Mouse (Mus musculus) forebrain, embryonic 16.5 days (tissue): ENCODE data around the gene Creb3. TPM values are rescaled to one million over a fixed set of nuclear protein-coding genes. Genes with fewer than 3 reads are reported as not detected.
A peak's percentile ranks its signal among the peaks of the same experiment; 100 is the strongest.
"Not testable (repeated sequence)": the region's sequence is repeated elsewhere in the genome, so short reads cannot be mapped to it uniquely, and the experiment has no call there.

Experiments
- ATAC-seq: fragments of 200-750 bp; cut with Nextera tagmentation; 2 replicates; pipeline ENCODE4 v1.8.0; 2017; ENCODE audit warnings: mild to moderate bottlenecking, moderate library complexity
- H3K27ac ChIP-seq: fragments of 300-500 bp; sonication (generic); 2 replicates; pipeline ENCODE4 v1.5.1; 2014; ENCODE audit warnings: low read length, control low read depth
- H3K27me3 ChIP-seq: fragments of 300-500 bp; sonication (generic); replicated peaks from 2 replicates; pipeline ENCODE4 v1.6.1; 2014; ENCODE audit warnings: low read length; ENCODE audit not compliant: control insufficient read depth, insufficient read depth
- H3K36me3 ChIP-seq: fragments of 300-500 bp; sonication (generic); 2 replicates; pipeline ENCODE4 v1.6.1; 2014; ENCODE audit not compliant: control insufficient read depth, insufficient read depth
- H3K4me1 ChIP-seq: fragments of 300-500 bp; sonication (generic); replicated peaks from 2 replicates; pipeline ENCODE4 v1.6.1; 2014; ENCODE audit warnings: low read length; ENCODE audit not compliant: control insufficient read depth, insufficient read depth
- H3K4me2 ChIP-seq: fragments of 300-500 bp; sonication (generic); 2 replicates; pipeline ENCODE4 v1.6.1; 2014; ENCODE audit warnings: mild to moderate bottlenecking, low read length, control low read depth
- H3K4me3 ChIP-seq: fragments of 300-500 bp; sonication (generic); replicated peaks from 2 replicates; pipeline ENCODE4 v1.5.1; 2014; ENCODE audit warnings: mild to moderate bottlenecking, low read length, control low read depth
- H3K9ac ChIP-seq: fragments of 300-500 bp; sonication (generic); replicated peaks from 2 replicates; pipeline ENCODE4 v1.6.1; 2014; ENCODE audit warnings: low read depth, low read length, control low read depth
- H3K9me3 ChIP-seq: fragments of 300-500 bp; sonication (generic); 2 replicates; pipeline ENCODE4 v1.6.1; 2016; ENCODE audit warnings: low read length; ENCODE audit not compliant: control insufficient read depth
- WGBS: fragments of 180-500 bp; shearing (Covaris S2); extraction: QIAGEN DNeasy Blood & Tissue Kit; methylation state at CpG from one replicate; pipeline ENCODE4 v1.1.7; 2014; 5-methylcytosine and 5-hydroxymethylcytosine counted together
- polyA plus RNA-seq: library from polyadenylated mRNA; unstranded; fragments of >200 nt; fragmentation: Nextera tagmentation; extraction: Ambion mirVana; gene quantifications from 2 replicates; pipeline ENCODE4 v1.2.1, GENCODE M21; 2015

Gene Creb3
- polyA plus RNA-seq, 1 experiment from 2014 or later, result 91.1 TPM

DNA sequence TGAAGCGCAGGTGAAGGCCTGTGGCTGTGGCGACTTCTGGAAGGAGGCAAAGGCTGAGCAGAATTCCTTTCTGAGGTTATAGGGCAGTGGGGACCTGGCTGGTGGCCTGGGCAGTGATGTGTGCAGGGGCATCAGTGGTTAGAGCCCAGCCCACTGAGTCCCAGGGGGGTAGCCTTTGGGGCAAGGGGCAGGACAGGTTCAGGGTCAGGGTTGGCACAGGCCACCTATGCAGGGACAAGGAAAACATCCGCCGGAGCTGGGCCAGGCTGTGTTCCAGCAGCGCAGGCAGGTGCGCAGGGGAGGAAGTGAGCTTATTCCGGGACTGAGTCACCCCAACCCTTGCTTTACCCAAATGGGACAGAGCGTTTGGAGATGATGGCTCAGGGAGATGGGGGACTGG is 24.3 kb downstream of the Creb3 start:
- no peaks in the 10 kb centered on the region for H3K9me3 ChIP-seq
- peak; percentile 47 for ATAC-seq

DNA sequence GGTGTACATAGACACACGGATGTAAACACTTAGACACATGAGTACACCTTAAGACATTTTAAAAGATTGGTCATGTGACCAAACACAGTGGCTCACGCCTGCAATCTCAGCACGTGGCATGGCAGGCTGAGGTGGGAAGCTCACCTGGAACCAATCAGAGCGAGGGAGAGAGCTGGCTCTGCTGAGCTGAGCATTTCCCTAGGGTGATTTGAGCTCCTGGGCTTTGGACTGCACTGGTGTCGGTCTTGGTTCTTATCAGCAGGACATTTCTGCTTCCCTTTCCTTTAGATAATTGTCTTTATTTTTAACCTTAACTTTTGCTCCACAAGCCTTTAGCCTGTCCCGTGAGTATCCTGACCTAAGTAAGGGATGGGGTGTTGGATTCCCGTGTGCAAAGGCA is 25.5 kb downstream of the Creb3 start:
- Histone ChIP-seq H3K9me3 (no peaks in the 10 kb centered on the region), H3K4me1 (no peaks in the 10 kb centered on the region), H3K27ac (no peak overlapping the region), H3K27me3 (no peaks in the 10 kb centered on the region), H3K36me3 (peaks cover 5% of the 10 kb centered on the region), H3K9ac (no peak overlapping the region), H3K4me2 (no peak overlapping the region), H3K4me3 (no peak overlapping the region)
- WGBS, result 66% methylated on average over 7 of the region's 7 CpGs
- ATAC-seq, result no peak

More for the DNA sequence above, 24.3 kb downstream of the Creb3 start:
- Histone ChIP-seq H3K4me2 (no peak overlapping the region), H3K36me3 (peaks cover 9% of the 10 kb centered on the region), H3K9ac (no peak overlapping the region), H3K4me3 (no peak overlapping the region), H3K27me3 (no peaks in the 10 kb centered on the region), H3K27ac (no peak overlapping the region), H3K4me1 (no peaks in the 10 kb centered on the region)
- 77% methylated on average over 8 of the region's 8 CpGs for WGBS

DNA sequence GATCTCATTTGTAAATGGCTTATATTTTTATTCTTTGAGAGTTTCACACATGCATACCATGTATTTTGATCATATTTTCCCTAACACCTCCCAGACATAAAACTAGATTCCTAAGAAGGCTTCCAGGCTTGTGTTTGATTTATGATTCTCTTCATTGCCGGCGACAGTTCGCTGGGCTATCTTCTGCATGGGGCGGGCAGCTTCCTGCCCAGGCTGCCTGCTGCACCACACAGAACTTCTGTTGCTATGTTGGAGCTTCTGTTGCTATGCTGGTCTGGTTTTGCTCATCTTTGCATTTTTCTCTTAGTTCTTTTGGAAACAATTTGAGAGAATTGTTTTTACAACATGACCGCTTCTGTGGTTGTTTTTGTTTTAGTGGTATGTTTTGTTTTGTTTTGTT is 29.4 kb downstream of the Creb3 start:
- ATAC-seq, result no peak
- H3K9ac ChIP-seq, result no peak overlapping the region
- no peak overlapping the region for H3K4me2 ChIP-seq
- H3K4me3 ChIP-seq, result no peak overlapping the region
- 88% methylated on average over 5 of the region's 5 CpGs for WGBS
- H3K27ac ChIP-seq, result no peak overlapping the region
- H3K27me3 ChIP-seq, result no peaks in the 10 kb centered on the region
- H3K4me1 ChIP-seq, result no peaks in the 10 kb centered on the region
- H3K9me3 ChIP-seq, result no peaks in the 10 kb centered on the region
- H3K36me3 ChIP-seq, result no peaks in the 10 kb centered on the region

DNA sequence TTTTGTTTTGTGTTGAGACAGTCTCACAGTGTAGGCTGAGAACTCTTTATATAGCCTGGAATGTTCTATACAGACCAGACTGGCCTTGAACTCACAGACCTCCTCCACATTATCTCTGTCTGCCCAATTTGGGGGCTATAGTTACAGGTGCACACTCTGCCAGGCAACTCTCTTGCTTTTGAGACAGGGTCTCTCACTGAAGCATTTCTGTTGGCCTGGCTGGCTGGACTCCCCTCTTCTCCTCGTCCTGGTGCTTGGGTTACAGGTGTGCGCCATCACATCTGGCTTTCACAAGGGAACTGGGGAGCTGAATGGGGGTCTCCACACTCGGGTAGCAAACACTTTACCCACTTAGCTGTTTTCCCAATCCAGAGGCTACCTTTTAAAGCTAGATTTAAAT is 29.8 kb downstream of the Creb3 start:
- Histone ChIP-seq H3K4me3 (no peak overlapping the region), H3K36me3 (no peaks in the 10 kb centered on the region), H3K4me1 (no peaks in the 10 kb centered on the region), H3K27me3 (no peaks in the 10 kb centered on the region), H3K9me3 (no peaks in the 10 kb centered on the region), H3K27ac (no peak overlapping the region), H3K4me2 (no peak overlapping the region), H3K9ac (no peak overlapping the region)
- ATAC-seq, result no peak
- 67% methylated on average over 3 of the region's 3 CpGs for WGBS

- H3K4me1 ChIP-seq, result no peaks in the 10 kb centered on the region
- no peaks in the 10 kb centered on the region for H3K9me3 ChIP-seq
- no peak overlapping the region for H3K4me2 ChIP-seq
- H3K9ac ChIP-seq, result no peak overlapping the region
- no peak overlapping the region for H3K27ac ChIP-seq
- H3K4me3 ChIP-seq, result no peak overlapping the region
- no peaks in the 10 kb centered on the region for H3K36me3 ChIP-seq
- ATAC-seq, result no peak
- 74% methylated on average over 3 of the region's 3 CpGs for WGBS
- no peaks in the 10 kb centered on the region for H3K27me3 ChIP-seq
Observed at GRCm38 (mm10) chr4:43593453-43593852, 31.3 kb downstream of the Creb3 start.

GRCm38 (mm10) chr4:43596597-43596996 is 34.5 kb downstream of the Creb3 start:
- not testable (repeated sequence) for H3K27me3 ChIP-seq, H3K4me1 ChIP-seq, H3K36me3 ChIP-seq, H3K9me3 ChIP-seq, H3K9ac ChIP-seq, H3K4me3 ChIP-seq, ATAC-seq, H3K27ac ChIP-seq, H3K4me2 ChIP-seq
- 80% methylated on average over 2 of the region's 2 CpGs for WGBS

GRCm38 (mm10) chr4:43598200-43598599 is 36.1 kb downstream of the Creb3 start:
- Histone ChIP-seq H3K27ac (no peak overlapping the region), H3K4me2 (no peak overlapping the region), H3K9ac (no peak overlapping the region), H3K36me3 (no peaks in the 10 kb centered on the region), H3K9me3 (no peaks in the 10 kb centered on the region), H3K27me3 (no peaks in the 10 kb centered on the region), H3K4me3 (no peak overlapping the region), H3K4me1 (no peaks in the 10 kb centered on the region)
- no peak for ATAC-seq
- WGBS, result 87% methylated on average over 4 of the region's 4 CpGs

DNA sequence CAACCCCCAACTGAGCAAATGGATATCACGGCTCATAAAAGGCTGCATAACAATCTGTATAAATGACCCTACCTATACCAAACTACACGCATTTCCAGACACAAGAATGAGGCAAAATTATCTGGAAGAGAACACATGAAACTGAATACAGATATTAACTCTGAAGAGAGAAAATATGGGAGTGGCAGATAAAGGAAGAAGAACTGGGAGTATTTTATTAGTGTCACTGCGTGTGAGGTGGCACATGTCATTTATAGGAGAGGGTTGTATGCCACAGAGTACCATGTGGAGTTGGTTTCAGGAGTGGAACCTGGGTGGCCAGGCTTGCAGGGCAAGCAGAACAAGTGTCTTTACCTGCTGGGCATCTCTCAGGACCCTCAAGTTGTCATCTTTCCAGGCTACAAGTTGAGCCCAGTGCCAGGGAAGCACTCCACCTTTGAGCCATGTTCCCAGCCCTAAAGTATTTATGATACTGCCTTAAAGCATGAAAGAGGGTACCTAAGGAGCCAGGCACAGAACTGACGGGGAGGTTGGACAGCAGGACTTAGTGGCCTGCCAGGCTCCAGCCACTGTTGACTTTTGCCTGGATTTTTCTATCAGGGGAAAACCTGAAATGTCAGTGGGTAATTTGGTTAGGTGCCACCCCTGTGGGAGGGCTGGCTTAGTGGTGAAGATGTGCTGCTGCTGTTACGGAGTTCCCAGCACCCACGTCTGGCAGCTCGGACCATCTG is 36.7 kb downstream of the Creb3 start:
- no peaks in the 10 kb centered on the region for H3K9me3 ChIP-seq
- H3K36me3 ChIP-seq, result no peaks in the 10 kb centered on the region
- no peak for ATAC-seq
- no peak overlapping the region for H3K4me2 ChIP-seq
- no peak overlapping the region for H3K9ac ChIP-seq
- no peak overlapping the region for H3K4me3 ChIP-seq
- no peak overlapping the region for H3K27ac ChIP-seq
- H3K4me1 ChIP-seq, result no peaks in the 10 kb centered on the region
- WGBS, result 90% methylated on average over 7 of the region's 7 CpGs
- H3K27me3 ChIP-seq, result no peaks in the 10 kb centered on the region

GRCm38 (mm10) chr4:43600195-43600934 is 38.2 kb downstream of the Creb3 start:
- Histone ChIP-seq H3K36me3 (no peaks in the 10 kb centered on the region), H3K27me3 (no peaks in the 10 kb centered on the region), H3K9me3 (no peaks in the 10 kb centered on the region), H3K9ac (no peak overlapping the region), H3K27ac (no peak overlapping the region), H3K4me2 (no peak overlapping the region), H3K4me3 (no peak overlapping the region), H3K4me1 (no peaks in the 10 kb centered on the region)
- 70% methylated on average over 9 of the region's 9 CpGs for WGBS
- no peak for ATAC-seq
